Comparison of ENCODE assay signal across 10 mouse cellular contexts in the genomic region with DNA sequence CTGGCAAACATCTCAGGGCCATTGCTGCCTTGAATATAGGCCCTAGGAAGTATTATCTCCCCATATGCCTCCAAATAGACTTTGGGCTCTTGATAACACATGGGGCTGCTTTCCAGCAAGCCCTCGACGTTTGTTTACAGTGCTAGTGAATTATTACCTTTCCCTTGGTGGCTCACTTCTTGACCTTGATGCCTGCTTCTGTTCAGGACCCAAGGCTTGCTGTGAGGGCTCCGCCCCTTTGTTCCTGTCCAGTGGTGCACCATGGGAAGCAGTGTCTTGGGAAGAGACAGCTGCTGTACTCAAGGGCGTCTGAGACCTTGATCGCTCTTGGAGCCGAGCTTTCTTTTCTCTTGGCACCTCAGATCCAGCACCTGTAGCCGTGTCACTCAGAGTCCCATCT.
"Had no signal": no experiment of that assay in that cellular context is flagged by ENCODE, and none has a peak within 500 bp of the region (broad histone marks: within the 10 kb centered on the region; RNA-seq: fewer than 3 reads in every experiment).

No protein-coding gene starts in this region.

- H3K9me3 ChIP-seq: limb, embryonic 10.5 days; liver, embryonic 13.5 days; midbrain, embryonic 13.5 days had no signal

- ATAC-seq: inflammation-experienced regulatory T-cells, adult 6 months; midbrain, embryonic 13.5 days had no signal

- H3K9ac ChIP-seq: liver, embryonic 13.5 days; midbrain, embryonic 13.5 days had no signal

- H3K4me3 ChIP-seq: layer of hippocampus, adult 2 months; limb, embryonic 10.5 days; liver, embryonic 13.5 days; midbrain, embryonic 13.5 days had no signal

- DNase-seq: kidney, adult 8-10 months; kidney, postnatal 36 days; liver, embryonic 13.5 days; lung, adult 18-20 months; lung, postnatal 36 days; thymus, postnatal 4 days had no signal

- H3K4me2 ChIP-seq: liver, embryonic 13.5 days; midbrain, embryonic 13.5 days had no signal

- H3K36me3 ChIP-seq: limb, embryonic 10.5 days; liver, embryonic 13.5 days; midbrain, embryonic 13.5 days had no signal

- H3K4me1 ChIP-seq: liver, embryonic 13.5 days had no signal

- H3K27ac ChIP-seq: layer of hippocampus, adult 2 months; limb, embryonic 10.5 days; liver, embryonic 13.5 days; midbrain, embryonic 13.5 days had no signal
